Mouse (Mus musculus): Measurements from ENCODE around the gene Ppa1.

GRCm38 (mm10) chr10:61713601-61714000, 65.2 kb downstream of the Ppa1 start:
- TF ChIP-seq EP300 (optimal IDR thresholded peaks at IDR 0.05) (no peak), CTCF (IDR thresholded peaks at IDR 0.05; ENCODE audit: low read depth) (no peak)

All from stomach, postnatal 0 days (tissue).